Mouse (Mus musculus): Measurements from ENCODE around the gene Npas2. TPM values are rescaled to one million over a fixed set of nuclear protein-coding genes. Genes with fewer than 3 reads are reported as not detected.

Npas2 gene
- polyA plus RNA-seq, 1 experiment = not detected

- Histone ChIP-seq H3K27ac (ENCODE audit: control insufficient read depth, insufficient read depth, low read depth, low read length, poor library complexity) (peak overlapping the region; percentile 91), H3K4me1 (ENCODE audit: control insufficient read depth, insufficient read depth, low read length) (no peaks in the 10 kb centered on the region; the same call in 1 of the 2 replicates), H3K4me3 (replicated peaks; ENCODE audit: control insufficient read depth, low read depth, low read length) (peak overlapping the region; percentile 100)
- under 1% methylated on average over 34 of the region's 34 CpGs for WGBS
- no peak for TF ChIP-seq POLR2A (IDR thresholded peaks at IDR 0.05; ENCODE audit: borderline replicate concordance, control insufficient read depth, low read depth, low read length)
- TF ChIP-seq CTCF (IDR thresholded peaks at IDR 0.05; ENCODE audit: control insufficient read depth, insufficient read depth, low read length) = no peak
Observed at GRCm38 (mm10) chr1:39368267-39368841, 174.8 kb downstream of the Npas2 start.

DNA sequence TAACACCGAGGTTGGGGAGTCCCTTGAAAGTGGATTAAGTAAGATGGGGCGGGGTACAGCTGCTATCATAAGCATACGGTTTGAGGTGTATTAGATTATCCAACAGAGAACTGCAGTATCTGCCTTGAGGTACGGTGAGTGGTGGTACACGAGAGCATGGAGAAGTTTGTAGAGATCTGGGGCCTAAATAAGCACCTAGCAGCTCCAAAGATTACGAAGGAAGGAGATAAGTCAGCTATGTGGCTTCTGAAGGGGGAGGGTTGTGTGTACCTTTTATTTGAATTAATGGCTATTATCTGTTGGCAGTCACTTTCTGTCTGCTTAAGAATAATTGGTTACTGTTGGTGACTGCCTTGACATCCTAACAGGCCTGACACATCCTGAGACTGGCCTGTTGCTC lies 176.9 kb downstream of the Npas2 start:
- Histone ChIP-seq H3K27ac (ENCODE audit: control insufficient read depth, insufficient read depth, low read depth, low read length, poor library complexity) (no peak overlapping the region), H3K4me1 (ENCODE audit: control insufficient read depth, insufficient read depth, low read length) (no peaks in the 10 kb centered on the region; the same call in 1 of the 2 replicates), H3K4me3 (replicated peaks; ENCODE audit: control insufficient read depth, low read depth, low read length) (no peak overlapping the region)
- WGBS = 63% methylated on average over 6 of the region's 6 CpGs
- no peak for TF ChIP-seq CTCF (IDR thresholded peaks at IDR 0.05; ENCODE audit: control insufficient read depth, insufficient read depth, low read length)
- no peak for TF ChIP-seq POLR2A (IDR thresholded peaks at IDR 0.05; ENCODE audit: borderline replicate concordance, control insufficient read depth, low read depth, low read length)

- Histone ChIP-seq H3K4me1 (ENCODE audit: control insufficient read depth, insufficient read depth, low read length) (no peaks in the 10 kb centered on the region; the same call in 1 of the 2 replicates), H3K27ac (ENCODE audit: control insufficient read depth, insufficient read depth, low read depth, low read length, poor library complexity) (no peak overlapping the region), H3K4me3 (replicated peaks; ENCODE audit: control insufficient read depth, low read depth, low read length) (no peak overlapping the region)
- no peak for TF ChIP-seq CTCF (IDR thresholded peaks at IDR 0.05; ENCODE audit: control insufficient read depth, insufficient read depth, low read length)
- TF ChIP-seq POLR2A (IDR thresholded peaks at IDR 0.05; ENCODE audit: borderline replicate concordance, control insufficient read depth, low read depth, low read length) = no peak
- WGBS = 69% methylated on average over 8 of the region's 8 CpGs
Observed at GRCm38 (mm10) chr1:39372220-39372843, 178.8 kb downstream of the Npas2 start.

DNA sequence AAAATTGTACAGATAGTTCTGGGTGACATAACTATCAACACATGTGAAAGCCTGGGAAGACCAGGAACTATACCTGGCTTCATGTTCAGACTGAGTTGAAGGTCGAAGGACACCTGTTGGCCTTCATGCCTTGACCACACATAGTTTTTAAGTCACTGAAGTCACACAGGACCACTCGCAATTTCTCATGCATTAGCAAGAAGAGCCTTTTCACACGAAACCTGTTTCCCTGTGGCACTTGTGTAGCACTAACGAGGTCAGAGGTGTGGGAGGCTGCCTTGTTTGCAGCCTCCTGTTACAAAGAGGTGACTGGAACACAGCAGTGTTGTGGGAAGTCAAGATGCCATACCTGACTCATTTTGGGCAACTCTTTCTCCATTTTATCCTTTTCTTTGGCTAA lies 179.8 kb downstream of the Npas2 start:
- H3K4me3 ChIP-seq (replicated peaks; ENCODE audit: control insufficient read depth, low read depth, low read length) = no peak overlapping the region
- TF ChIP-seq CTCF (IDR thresholded peaks at IDR 0.05; ENCODE audit: control insufficient read depth, insufficient read depth, low read length) = no peak
- WGBS = 79% methylated on average over 4 of the region's 4 CpGs
- no peak overlapping the region for H3K27ac ChIP-seq (ENCODE audit: control insufficient read depth, insufficient read depth, low read depth, low read length, poor library complexity)
- no peaks in the 10 kb centered on the region; the same call in 1 of the 2 replicates for H3K4me1 ChIP-seq (ENCODE audit: control insufficient read depth, insufficient read depth, low read length)

DNA sequence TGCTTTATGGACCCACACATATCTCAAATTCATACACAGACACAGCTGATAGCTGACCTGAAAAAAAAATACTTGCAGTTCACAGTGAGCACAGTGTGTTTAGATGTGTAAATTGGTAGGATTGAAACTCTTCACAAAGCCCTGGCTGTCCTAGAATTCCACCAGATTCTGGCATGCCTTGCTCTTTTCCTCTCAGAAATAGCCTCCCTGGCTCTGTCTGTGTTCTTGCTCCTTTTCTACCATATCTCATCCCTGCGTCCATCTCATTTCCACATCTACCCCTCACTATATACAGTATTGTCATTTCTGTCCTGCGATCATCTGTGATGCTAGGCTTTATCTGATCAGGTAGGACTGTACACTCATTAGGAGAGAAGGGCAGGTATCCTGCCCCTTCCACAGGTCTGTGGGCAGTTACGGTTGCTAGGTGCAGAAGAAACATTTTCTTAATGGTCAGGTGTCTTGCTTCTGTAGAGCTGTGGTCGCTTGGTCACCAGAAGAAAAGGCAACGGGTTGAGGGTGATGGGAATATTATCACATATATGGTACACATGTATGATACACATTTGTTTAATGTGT lies 180.8 kb downstream of the Npas2 start:
- no peak overlapping the region for H3K27ac ChIP-seq (ENCODE audit: control insufficient read depth, insufficient read depth, low read depth, low read length, poor library complexity)
- no peak for TF ChIP-seq POLR2A (IDR thresholded peaks at IDR 0.05; ENCODE audit: borderline replicate concordance, control insufficient read depth, low read depth, low read length)
- no peak for TF ChIP-seq CTCF (IDR thresholded peaks at IDR 0.05; ENCODE audit: control insufficient read depth, insufficient read depth, low read length)
- H3K4me3 ChIP-seq (replicated peaks; ENCODE audit: control insufficient read depth, low read depth, low read length) = no peak overlapping the region
- WGBS = 82% methylated on average over 5 of the region's 5 CpGs
- H3K4me1 ChIP-seq (ENCODE audit: control insufficient read depth, insufficient read depth, low read length) = no peaks in the 10 kb centered on the region

DNA sequence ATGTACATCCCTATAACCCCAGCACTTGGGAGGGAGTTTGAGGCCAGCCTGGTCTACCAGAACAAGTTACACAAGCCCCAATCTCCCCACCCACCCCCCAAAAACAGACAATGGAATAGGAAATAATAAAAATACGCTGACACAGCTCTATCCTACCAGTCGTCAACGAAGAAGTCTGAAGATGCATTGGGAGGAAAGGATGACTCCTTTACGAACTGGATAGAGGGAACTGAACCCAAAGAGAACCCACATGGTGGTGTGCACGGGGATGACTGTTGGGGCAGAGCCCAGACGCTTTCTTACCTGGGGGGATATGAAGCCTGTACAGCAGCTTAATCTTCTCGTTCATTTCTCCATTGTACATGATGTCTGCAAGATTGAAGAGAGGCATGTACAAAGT lies 182.6 kb downstream of the Npas2 start:
- no peak for TF ChIP-seq POLR2A (IDR thresholded peaks at IDR 0.05; ENCODE audit: borderline replicate concordance, control insufficient read depth, low read depth, low read length)
- 84% methylated on average over 7 of the region's 7 CpGs for WGBS
- H3K27ac ChIP-seq (ENCODE audit: control insufficient read depth, insufficient read depth, low read depth, low read length, poor library complexity) = no peak overlapping the region
- H3K4me1 ChIP-seq (ENCODE audit: control insufficient read depth, insufficient read depth, low read length) = peaks cover under 1% of the 10 kb centered on the region; the same call in 1 of the 2 replicates
- no peak overlapping the region for H3K4me3 ChIP-seq (replicated peaks; ENCODE audit: control insufficient read depth, low read depth, low read length)

DNA sequence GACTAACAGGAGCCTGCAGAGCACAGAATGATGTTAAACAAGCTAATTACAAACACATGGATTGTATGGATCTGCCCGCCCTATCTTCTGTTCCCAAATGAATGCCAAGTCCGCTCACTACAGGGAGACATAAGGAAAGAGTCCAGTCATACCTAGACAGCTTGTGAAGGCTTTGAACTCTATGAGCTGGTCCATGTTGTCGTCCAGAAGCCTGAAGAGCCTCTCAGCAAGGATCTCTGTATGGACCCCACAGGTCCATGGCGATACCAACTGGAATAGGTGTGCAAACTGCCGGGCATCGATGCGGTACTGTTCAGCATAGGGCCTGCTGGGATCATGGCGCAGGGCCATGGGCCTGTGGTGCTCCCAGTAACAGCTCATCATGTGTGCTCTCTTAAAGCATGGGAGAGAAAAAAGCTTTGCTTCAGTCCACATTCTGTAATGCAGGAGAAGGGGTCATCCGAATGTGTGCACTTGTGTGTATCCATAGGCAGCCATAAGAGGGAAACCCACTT lies 183.3 kb downstream of the Npas2 start:
- Histone ChIP-seq H3K27ac (ENCODE audit: control insufficient read depth, insufficient read depth, low read depth, low read length, poor library complexity) (no peak overlapping the region), H3K4me1 (ENCODE audit: control insufficient read depth, insufficient read depth, low read length) (peaks cover 2% of the 10 kb centered on the region; the same call in 1 of the 2 replicates)
- 89% methylated on average over 9 of the region's 9 CpGs for WGBS

DNA sequence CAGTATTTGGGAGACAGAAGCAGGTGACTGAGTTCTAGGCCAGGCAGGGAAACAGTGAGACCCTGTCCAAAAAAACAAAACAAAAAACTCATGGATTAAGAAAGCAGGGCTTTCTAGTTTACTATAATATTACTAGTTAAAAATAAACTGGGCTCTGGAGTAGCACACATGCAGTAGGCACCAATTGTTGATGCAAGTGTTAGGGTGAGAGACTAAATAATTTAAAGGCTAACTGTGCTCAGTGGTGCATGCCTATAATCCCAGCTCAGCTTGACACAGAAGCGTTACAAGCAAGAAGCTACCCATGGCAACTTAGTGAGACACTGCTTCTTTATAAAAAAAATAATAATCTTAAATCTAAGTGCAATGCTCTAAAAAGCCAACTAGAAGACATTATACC lies 185.0 kb downstream of the Npas2 start:
- Histone ChIP-seq H3K27ac (ENCODE audit: control insufficient read depth, insufficient read depth, low read depth, low read length, poor library complexity) (no peak overlapping the region), H3K4me1 (ENCODE audit: control insufficient read depth, insufficient read depth, low read length) (peaks cover 4% of the 10 kb centered on the region), H3K4me3 (replicated peaks; ENCODE audit: control insufficient read depth, low read depth, low read length) (no peak overlapping the region)
- TF ChIP-seq POLR2A (IDR thresholded peaks at IDR 0.05; ENCODE audit: borderline replicate concordance, control insufficient read depth, low read depth, low read length) (no peak), CTCF (IDR thresholded peaks at IDR 0.05; ENCODE audit: control insufficient read depth, insufficient read depth, low read length) (no peak)
- 80% methylated on average over 1 of the region's 1 CpGs for WGBS

More for the DNA sequence above, 183.3 kb downstream of the Npas2 start:
- no peak for TF ChIP-seq CTCF (IDR thresholded peaks at IDR 0.05; ENCODE audit: control insufficient read depth, insufficient read depth, low read length)
- no peak; the same call in 1 of the 2 replicates for TF ChIP-seq POLR2A (IDR thresholded peaks at IDR 0.05; ENCODE audit: borderline replicate concordance, control insufficient read depth, low read depth, low read length)
- no peak overlapping the region for H3K4me3 ChIP-seq (replicated peaks; ENCODE audit: control insufficient read depth, low read depth, low read length)

All from bone marrow, adult 2 months (tissue).